Mouse (Mus musculus) midbrain, embryonic 16.5 days (tissue): ENCODE results near the gene Tasp1. TPM values are rescaled to one million over a fixed set of nuclear protein-coding genes. Genes with fewer than 3 reads are reported as not detected.

Experiments
- ATAC-seq: fragments of 200-750 bp; cut with Nextera tagmentation; 2 replicates; pipeline ENCODE4 v1.8.0; 2017; ENCODE audit warnings: moderate TSS enrichment
- H3K27ac ChIP-seq: fragments of 300-500 bp; sonication (generic); 2 replicates; pipeline ENCODE4 v1.5.1; 2014; ENCODE audit warnings: mild to moderate bottlenecking, low read length, mixed read lengths
- H3K27me3 ChIP-seq: fragments of 300-500 bp; sonication (generic); 2 replicates; pipeline ENCODE4 v1.6.1; 2014; ENCODE audit warnings: low read depth, low read length, mixed read lengths; ENCODE audit not compliant: control insufficient read depth, insufficient read depth
- H3K36me3 ChIP-seq: fragments of 300-500 bp; sonication (generic); 2 replicates; pipeline ENCODE4 v1.6.1; 2014; ENCODE audit warnings: mild to moderate bottlenecking, low read length, moderate library complexity, mixed read lengths; ENCODE audit not compliant: control insufficient read depth, insufficient read depth
- H3K4me1 ChIP-seq: fragments of 300-500 bp; sonication (generic); 2 replicates; pipeline ENCODE4 v1.6.1; 2014; ENCODE audit warnings: mild to moderate bottlenecking, low read length, mixed read lengths; ENCODE audit not compliant: control insufficient read depth, insufficient read depth
- H3K4me2 ChIP-seq: fragments of 300-500 bp; sonication (generic); 2 replicates; pipeline ENCODE4 v1.6.1; 2014; ENCODE audit warnings: mild to moderate bottlenecking, low read length, mixed read lengths
- H3K4me3 ChIP-seq: fragments of 300-500 bp; sonication (generic); 2 replicates; pipeline ENCODE4 v1.5.1; 2014; ENCODE audit warnings: low read depth, mild to moderate bottlenecking, low read length, moderate library complexity, mixed read lengths
- H3K9ac ChIP-seq: fragments of 300-500 bp; sonication (generic); 2 replicates; pipeline ENCODE4 v1.6.1; 2014; ENCODE audit warnings: low read depth, low read length, mixed read lengths
- H3K9me3 ChIP-seq: fragments of 300-500 bp; sonication (generic); replicated peaks from 2 replicates; pipeline ENCODE4 v1.6.1; 2014; ENCODE audit warnings: mild to moderate bottlenecking, low read length, mixed read lengths; ENCODE audit not compliant: control insufficient read depth, poor library complexity, severe bottlenecking
- WGBS: fragments of 180-500 bp; shearing (Covaris S2); extraction: QIAGEN DNeasy Blood & Tissue Kit; methylation state at CpG from one replicate; pipeline ENCODE4 v1.1.7; 2014; 5-methylcytosine and 5-hydroxymethylcytosine counted together
- polyA plus RNA-seq: library from polyadenylated mRNA; unstranded; fragments of >200 nt; fragmentation: Nextera tagmentation; extraction: Ambion mirVana; gene quantifications from 2 replicates; pipeline ENCODE4 v1.2.1, GENCODE M21; 2015

The Tasp1 gene
- 22.4 and 24.4 TPM in 2 replicates for polyA plus RNA-seq

DNA sequence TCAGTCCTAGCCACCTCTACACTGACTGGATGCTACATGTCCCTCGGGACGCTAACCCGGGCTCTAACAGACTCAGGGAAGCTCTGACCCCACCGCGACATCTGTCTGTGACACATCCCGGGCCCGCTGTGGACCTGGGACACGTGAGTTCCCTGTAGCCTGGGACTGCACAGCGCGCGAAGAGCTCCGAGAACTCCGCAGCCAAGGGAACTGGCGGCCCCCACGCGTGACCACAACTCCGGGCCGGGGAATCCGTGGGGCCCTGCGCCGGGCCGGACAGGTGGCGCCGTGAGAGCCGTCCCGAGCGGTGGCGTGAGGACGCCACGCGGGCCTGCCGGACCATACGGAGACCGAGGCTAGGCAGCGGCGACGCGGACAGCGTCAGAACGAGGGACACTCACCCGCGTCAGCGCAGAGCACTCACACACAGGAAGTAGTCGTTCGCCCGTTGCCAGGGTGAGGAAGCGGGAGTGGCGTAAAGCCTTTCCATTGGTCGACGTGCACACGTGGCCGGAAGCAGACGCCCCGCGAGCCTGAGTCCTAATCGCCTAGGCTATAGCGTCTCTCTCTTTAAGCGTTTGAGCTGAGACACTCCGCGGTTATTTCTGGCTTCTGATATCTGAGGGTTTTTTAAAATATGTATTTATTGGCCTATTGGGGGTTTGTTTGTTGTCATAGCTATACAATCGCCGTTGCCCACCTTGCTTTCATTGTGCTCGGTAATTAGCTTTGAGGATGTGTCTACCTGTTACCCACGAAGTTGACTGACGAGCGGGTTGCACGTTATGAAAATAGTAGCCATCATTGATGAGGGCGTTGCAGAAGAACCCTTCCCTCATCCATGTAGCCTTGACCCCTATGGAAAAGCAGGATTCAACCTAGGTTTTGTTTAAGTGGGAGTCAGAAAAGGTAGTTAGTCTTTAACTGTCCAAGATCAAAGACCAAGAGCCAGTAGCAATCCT, at the start of gene Tasp1:
TSS of gene Tasp1 (minus strand) at position 453 of the 962 bp plus-strand sequence.
- Histone ChIP-seq H3K4me3 (peak within 1 kb of the TSS; percentile 88), H3K9me3 (no peaks in the 10 kb centered on the region), H3K9ac (peak within 1 kb of the TSS; percentile 93), H3K4me2 (peak within 1 kb of the TSS; percentile 82), H3K27ac (peak within 1 kb of the TSS; percentile 94), H3K36me3 (no peaks in the 10 kb centered on the region), H3K4me1 (peaks cover 7% of the 10 kb centered on the region), H3K27me3 (no peaks in the 10 kb centered on the region)
- under 1% methylated on average over 63 of the region's 68 CpGs for WGBS
- peak; percentile 100 for ATAC-seq

DNA sequence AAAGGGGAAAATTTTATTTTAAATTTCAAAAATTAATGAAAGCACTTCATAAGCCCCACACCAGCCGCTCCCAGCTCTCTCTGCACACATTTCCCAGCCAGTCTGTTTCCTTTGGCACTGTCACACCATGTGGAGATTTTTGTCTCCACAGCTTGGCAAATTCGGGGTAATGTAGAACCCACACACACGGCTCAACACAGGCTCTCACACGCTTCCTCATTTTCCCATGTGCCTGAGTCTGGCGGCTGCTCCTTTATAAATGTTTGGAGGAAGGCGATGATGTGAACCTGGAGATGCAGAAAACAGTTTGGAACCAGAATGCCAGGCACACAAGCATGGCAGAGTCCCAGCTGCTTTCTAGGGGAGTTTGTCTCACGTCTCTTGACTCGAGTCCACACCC, 47.2 kb upstream of the Tasp1 start:
- no peak overlapping the region for H3K4me3 ChIP-seq
- no peak for ATAC-seq
- no peaks in the 10 kb centered on the region for H3K9me3 ChIP-seq
- no peak overlapping the region for H3K4me2 ChIP-seq
- no peaks in the 10 kb centered on the region for H3K27me3 ChIP-seq
- WGBS, result 92% methylated on average over 8 of the region's 8 CpGs
- H3K27ac ChIP-seq, result no peak overlapping the region
- no peaks in the 10 kb centered on the region for H3K36me3 ChIP-seq
- no peak overlapping the region for H3K9ac ChIP-seq
- no peaks in the 10 kb centered on the region for H3K4me1 ChIP-seq

DNA sequence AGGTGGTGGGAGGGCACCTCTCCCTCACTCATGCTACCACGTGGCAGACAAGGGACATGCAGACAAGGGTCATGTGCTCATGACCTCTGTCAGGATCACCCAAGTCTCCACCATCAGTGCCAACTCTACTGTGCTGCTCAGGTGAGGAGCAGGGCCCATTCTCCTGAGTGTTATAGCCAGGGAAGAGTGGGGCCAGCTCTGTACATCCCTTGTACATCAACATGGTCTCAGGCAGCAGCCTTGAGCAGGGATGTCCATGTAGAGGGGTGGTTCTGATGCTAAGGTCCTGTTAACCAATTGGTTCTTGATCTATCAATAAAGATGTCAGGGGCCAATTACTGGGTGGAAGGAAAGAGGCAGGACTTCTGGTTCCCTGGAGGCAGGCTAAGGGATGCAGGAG, 42.3 kb upstream of the Tasp1 start:
- H3K4me3 ChIP-seq, result no peak overlapping the region
- no peak overlapping the region for H3K9ac ChIP-seq
- H3K4me2 ChIP-seq, result no peak overlapping the region
- 32% methylated on average over 1 of the region's 1 CpGs for WGBS
- H3K36me3 ChIP-seq, result no peaks in the 10 kb centered on the region
- H3K27ac ChIP-seq, result no peak overlapping the region
- H3K4me1 ChIP-seq, result no peaks in the 10 kb centered on the region
- ATAC-seq, result no peak
- H3K27me3 ChIP-seq, result no peaks in the 10 kb centered on the region
- no peaks in the 10 kb centered on the region for H3K9me3 ChIP-seq

DNA sequence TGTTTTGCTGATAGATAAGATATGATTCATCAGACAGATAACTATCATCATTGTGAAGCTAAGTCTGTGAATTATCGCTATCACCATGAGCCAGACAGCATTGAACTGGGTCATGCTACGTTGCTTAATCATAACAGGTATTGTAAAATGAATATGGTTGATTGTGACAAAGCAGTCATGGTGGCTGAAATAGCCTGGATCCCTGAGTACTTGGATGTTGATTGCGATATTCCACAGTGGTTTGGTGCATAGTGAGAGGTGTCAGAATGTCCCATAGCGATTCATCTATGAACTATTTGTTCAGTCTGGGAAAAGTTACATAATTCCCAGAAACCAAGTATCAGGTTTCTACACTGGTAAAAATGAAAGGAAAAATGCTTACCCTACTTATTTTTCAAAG, 41.0 kb upstream of the Tasp1 start:
- H3K36me3 ChIP-seq, result no peaks in the 10 kb centered on the region
- H3K27me3 ChIP-seq, result no peaks in the 10 kb centered on the region
- 91% methylated on average over 4 of the region's 4 CpGs for WGBS
- H3K4me1 ChIP-seq, result no peaks in the 10 kb centered on the region
- no peaks in the 10 kb centered on the region for H3K9me3 ChIP-seq
- H3K4me3 ChIP-seq, result no peak overlapping the region
- H3K4me2 ChIP-seq, result no peak overlapping the region
- H3K9ac ChIP-seq, result no peak overlapping the region
- ATAC-seq, result no peak
- no peak overlapping the region for H3K27ac ChIP-seq

DNA sequence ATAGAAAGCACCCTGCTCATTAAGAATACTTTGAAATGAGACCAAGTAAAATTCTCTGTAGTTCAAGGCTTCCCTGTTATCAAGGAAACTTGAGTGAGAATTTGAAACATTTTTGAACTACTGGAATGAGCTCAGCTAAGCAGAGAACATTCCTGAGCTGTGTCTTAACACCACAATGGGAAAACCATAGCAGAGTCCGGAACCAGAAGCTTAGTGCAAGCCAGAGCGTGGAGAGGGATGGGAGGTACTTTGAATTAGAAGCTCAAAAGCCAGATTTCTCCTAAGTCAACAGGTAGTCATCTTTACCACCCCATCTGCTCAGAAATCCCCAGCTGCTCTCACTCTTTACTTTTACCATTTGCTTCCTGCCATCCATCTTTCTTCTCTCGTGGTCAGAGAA, 38.3 kb upstream of the Tasp1 start:
- 77% methylated on average over 3 of the region's 3 CpGs for WGBS
- Histone ChIP-seq H3K36me3 (no peaks in the 10 kb centered on the region), H3K4me2 (no peak overlapping the region), H3K9ac (no peak overlapping the region), H3K4me3 (no peak overlapping the region), H3K4me1 (no peaks in the 10 kb centered on the region), H3K9me3 (no peaks in the 10 kb centered on the region), H3K27ac (no peak overlapping the region), H3K27me3 (no peaks in the 10 kb centered on the region)
- no peak for ATAC-seq

- Histone ChIP-seq H3K27me3 (no peaks in the 10 kb centered on the region), H3K4me2 (no peak overlapping the region), H3K4me1 (no peaks in the 10 kb centered on the region), H3K9ac (no peak overlapping the region), H3K4me3 (no peak overlapping the region), H3K9me3 (no peaks in the 10 kb centered on the region), H3K36me3 (no peaks in the 10 kb centered on the region), H3K27ac (no peak overlapping the region)
- ATAC-seq, result no peak
- 89% methylated on average over 3 of the region's 3 CpGs for WGBS
These were observed 34.2 kb upstream of the Tasp1 start for GRCm38 (mm10) chr2:140100551-140101474.

GRCm38 (mm10) chr2:140099971-140100370, 33.4 kb upstream of the Tasp1 start:
- Histone ChIP-seq H3K4me3 (no peak overlapping the region), H3K4me2 (no peak overlapping the region), H3K9ac (no peak overlapping the region), H3K36me3 (no peaks in the 10 kb centered on the region), H3K9me3 (no peaks in the 10 kb centered on the region), H3K4me1 (no peaks in the 10 kb centered on the region), H3K27me3 (no peaks in the 10 kb centered on the region), H3K27ac (no peak overlapping the region)
- ATAC-seq, result no peak
- WGBS, result 89% methylated on average over 3 of the region's 3 CpGs

GRCm38 (mm10) chr2:140097131-140097591, 30.6 kb upstream of the Tasp1 start:
- no peak for ATAC-seq
- H3K4me1 ChIP-seq, result no peaks in the 10 kb centered on the region
- no peak overlapping the region for H3K4me3 ChIP-seq
- H3K27ac ChIP-seq, result no peak overlapping the region
- no peak overlapping the region for H3K9ac ChIP-seq
- no peaks in the 10 kb centered on the region for H3K9me3 ChIP-seq
- no peak overlapping the region for H3K4me2 ChIP-seq
- H3K27me3 ChIP-seq, result no peaks in the 10 kb centered on the region
- no peaks in the 10 kb centered on the region for H3K36me3 ChIP-seq
- WGBS, result 61% methylated on average over 3 of the region's 3 CpGs
